Mouse (Mus musculus) adrenal gland, postnatal 36 days (tissue): ENCODE measurements around the gene Rsrp1. TPM values are rescaled to one million over a fixed set of nuclear protein-coding genes. Genes with fewer than 3 reads are reported as not detected.
A peak's percentile ranks its signal among the peaks of the same experiment; 100 is the strongest.
"Not testable (repeated sequence)": the region's sequence is repeated elsewhere in the genome, so short reads cannot be mapped to it uniquely, and the experiment has no call there.

Experiments
- DNase-seq, 2 experiments: peaks; one replicate each; pipeline ENCODE4 v3.0.0; 2021; ENCODE audit warnings: mixed read lengths in 1 of 2
- long read RNA-seq, 2 experiments: library from polyadenylated mRNA; stranded (forward); transcript quantifications; one replicate each; pipeline ENCODE4 v2.0.0; 2021; ENCODE audit warnings: borderline sequencing depth in 2 of 2
- total RNA-seq, 2 experiments: library from RNA; stranded (reverse); gene quantifications; 2 replicates each; pipeline ENCODE4 v1.2.3; 2021

The Rsrp1 gene
- 100 to 1,000 TPM; 378 to 436 TPM for total RNA-seq
- long read RNA-seq, experiment 1, transcript Rsrp1-204 (4 exons, 3,051 nt) = major isoform, 658 of 1,054 reads
- long read RNA-seq, experiment 1, transcript Rsrp1-201 (5 exons, 1,749 nt) = minor isoform, 183 of 1,054 reads
- long read RNA-seq, experiment 1, partial matches to known transcripts = 52 of 1,054 reads
- long read RNA-seq, experiment 1, other reads (novel, unspliced or antisense) = 158 of 1,054 reads
- long read RNA-seq, experiment 2, transcript Rsrp1-201 (5 exons, 1,749 nt) = minor isoform, 40 of 200 reads
- long read RNA-seq, experiment 2, transcript Rsrp1-204 (4 exons, 3,051 nt) = major isoform, 136 of 200 reads
- long read RNA-seq, experiment 2, partial matches to known transcripts = 7 of 200 reads
- long read RNA-seq, experiment 2, other reads (novel, unspliced or antisense) = 16 of 200 reads

DNA sequence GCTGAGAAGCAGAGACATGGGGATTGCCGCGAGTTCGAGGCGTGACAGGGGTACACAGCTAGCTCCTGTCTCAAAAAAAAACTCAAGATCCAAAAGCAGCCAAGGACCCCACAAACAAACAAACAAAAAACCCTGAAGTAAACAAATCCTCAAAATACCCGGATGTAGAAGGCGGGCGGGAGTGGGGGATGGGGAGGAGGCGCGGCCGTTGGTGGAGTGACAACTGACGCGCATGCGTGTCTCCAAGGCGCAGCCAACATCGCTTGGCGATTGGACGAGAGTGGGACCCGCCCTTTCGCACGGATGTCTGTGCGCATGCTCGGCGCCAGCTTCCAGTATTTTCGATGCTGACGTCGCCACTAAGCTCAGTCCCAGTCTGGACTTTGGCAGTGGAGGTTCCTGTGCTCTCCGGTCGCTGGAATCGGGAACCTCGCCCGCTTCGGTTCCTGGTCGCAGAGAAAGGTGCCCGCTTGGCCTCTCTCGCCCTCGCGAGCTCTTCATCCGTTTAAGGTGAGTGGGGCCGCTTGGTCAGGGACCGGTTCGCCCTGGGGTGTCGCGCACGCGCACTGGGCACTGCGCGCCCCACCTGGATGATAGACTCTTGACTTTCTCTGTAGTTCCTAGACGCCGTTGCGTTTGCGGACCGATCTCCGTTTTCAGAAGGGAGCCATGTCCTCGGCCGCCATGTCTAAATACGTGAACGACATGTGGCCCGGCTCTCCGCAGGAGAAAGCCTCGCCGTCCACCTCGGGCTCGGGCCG, at the start of gene Rsrp1:
TSS of gene Rsrp1 (plus strand) at position 335 of the 761 bp plus-strand sequence.
- peak; percentile 97 for DNase-seq

- peak in 1 of 2 experiments; percentile 22 for DNase-seq
These were observed 47.2 kb upstream of the Rsrp1 start for GRCm38 (mm10) chr4:134876171-134876570.

- DNase-seq = peak; percentile 72 to 84
These were observed 43.9 kb upstream of the Rsrp1 start for GRCm38 (mm10) chr4:134879410-134879981.

DNA sequence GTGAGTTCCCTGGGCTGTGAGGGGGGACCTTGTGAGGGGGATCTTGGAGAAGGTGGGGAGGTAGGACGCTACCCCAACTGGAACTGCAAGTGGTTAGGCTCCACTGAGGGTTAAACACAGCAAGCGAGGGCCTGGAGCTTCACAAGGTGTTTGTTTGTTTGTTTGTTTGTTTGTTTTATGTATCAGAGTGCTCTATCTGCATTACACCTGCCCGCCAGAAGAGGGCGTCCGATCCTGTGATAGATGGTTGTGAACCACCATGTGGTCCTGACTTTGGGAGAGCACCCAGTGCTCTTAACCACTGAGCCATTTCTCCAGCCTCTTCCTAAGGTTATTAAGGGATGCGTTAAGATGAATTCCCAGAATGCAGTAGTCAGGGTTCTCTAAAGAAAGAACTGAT, 43.4 kb upstream of the Rsrp1 start:
- peak; percentile 44 to 50 for DNase-seq

DNA sequence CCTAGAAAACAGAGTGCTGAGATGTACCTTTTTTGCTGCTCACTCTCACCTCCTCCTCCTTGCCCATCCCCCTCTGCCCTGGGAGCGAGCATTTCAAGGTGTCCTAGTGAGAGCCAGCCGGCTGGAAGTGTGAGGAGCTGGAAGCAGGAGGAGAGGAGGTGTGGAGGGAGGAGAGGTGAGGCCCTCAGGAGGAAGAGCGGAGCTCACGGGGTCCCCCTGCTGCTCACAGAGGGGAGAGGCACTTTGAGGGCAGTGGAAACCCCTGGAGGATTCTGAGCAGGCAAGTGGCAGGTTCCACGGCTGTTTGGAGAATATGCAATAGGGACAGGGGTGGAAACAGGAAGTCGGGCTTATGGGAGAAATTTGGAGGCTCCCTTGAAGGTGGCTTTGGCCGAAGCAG, 40.1 kb upstream of the Rsrp1 start:
- DNase-seq = peak; percentile 39 to 58

- DNase-seq = no peak
These were observed 39.6 kb upstream of the Rsrp1 start for GRCm38 (mm10) chr4:134883808-134884207.

DNA sequence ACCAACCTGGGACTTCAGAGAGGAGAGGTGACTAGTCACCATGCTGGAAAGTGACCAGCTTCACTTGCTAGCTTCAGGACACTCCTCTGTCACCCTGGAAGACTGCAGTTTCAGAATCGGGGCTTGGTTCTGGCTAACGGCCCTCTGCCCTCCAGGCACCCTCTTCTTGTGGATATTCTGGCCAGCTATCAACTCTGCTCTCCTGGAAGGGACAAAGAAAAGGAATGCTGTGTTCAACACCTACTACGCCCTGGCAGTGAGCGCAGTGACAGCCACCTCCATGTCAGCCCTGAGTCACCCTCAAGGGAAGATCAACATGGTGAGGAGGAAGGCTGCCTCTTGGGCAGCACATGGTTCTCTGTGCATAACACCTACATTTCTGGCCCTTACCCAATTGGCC, 39.0 kb upstream of the Rsrp1 start:
- DNase-seq = no peak

DNA sequence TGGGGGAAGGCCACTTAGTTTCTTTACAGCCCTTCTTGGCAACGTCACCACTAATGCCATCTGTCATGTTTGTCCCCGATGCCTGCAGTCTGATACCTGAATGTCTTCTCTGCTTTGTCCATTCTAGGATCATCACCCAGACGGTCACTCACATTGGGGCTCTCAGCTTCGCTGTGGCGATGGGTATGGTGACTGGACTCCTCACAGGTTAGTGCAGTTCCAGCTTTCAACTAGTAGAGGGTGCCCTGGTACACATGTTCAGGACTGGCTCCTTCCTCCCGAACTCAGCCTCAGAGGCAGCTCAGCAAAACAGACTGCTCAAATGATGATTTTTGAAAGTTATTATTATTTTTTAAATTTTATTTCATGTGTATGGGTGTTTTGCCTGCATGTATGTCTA, 31.3 kb upstream of the Rsrp1 start:
- peak; percentile 74 to 75 for DNase-seq

DNA sequence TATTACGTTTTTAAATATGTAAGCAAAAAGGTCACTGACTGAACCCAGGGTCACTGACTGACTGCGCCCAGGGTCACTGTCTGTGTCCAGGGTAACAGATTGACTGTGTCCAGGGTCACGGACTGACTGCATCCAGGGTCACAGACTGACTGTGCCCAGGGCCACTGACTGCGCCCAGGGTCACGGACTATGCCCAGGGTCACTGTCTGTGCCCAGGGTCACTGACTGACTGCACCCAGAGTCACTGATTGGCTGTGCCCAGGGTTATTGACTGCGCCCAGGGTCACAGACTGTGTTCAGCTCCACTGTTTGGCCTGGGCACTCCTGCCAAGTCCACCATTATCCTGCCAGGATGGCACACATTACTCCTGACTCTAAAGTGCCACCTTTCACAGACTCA, 26.1 kb upstream of the Rsrp1 start:
- DNase-seq = peak; percentile 74 to 88

- no peak for DNase-seq
These were observed 22.3 kb upstream of the Rsrp1 start for GRCm38 (mm10) chr4:134901126-134901525.

- DNase-seq = peak; percentile 69 to 82
These were observed 20.3 kb upstream of the Rsrp1 start for GRCm38 (mm10) chr4:134903046-134903445.

GRCm38 (mm10) chr4:134911406-134911805, 12.0 kb upstream of the Rsrp1 start:
- DNase-seq = not testable (repeated sequence)

GRCm38 (mm10) chr4:134913413-134913812, 10.0 kb upstream of the Rsrp1 start:
- DNase-seq = peak; percentile 86 to 87

GRCm38 (mm10) chr4:134914122-134914863, 9.1 kb upstream of the Rsrp1 start:
- no peak for DNase-seq

GRCm38 (mm10) chr4:134914864-134915209, 8.6 kb upstream of the Rsrp1 start, which contains the start of gene Tmem50a:
Tmem50a (minus strand) TSS chr4:134915024.
- DNase-seq = peak; percentile 98

GRCm38 (mm10) chr4:134915223-134916050, 8.0 kb upstream of the Rsrp1 start:
- no peak for DNase-seq

- no peak for DNase-seq
These were observed 6.2 kb upstream of the Rsrp1 start for GRCm38 (mm10) chr4:134917194-134917593.

DNA sequence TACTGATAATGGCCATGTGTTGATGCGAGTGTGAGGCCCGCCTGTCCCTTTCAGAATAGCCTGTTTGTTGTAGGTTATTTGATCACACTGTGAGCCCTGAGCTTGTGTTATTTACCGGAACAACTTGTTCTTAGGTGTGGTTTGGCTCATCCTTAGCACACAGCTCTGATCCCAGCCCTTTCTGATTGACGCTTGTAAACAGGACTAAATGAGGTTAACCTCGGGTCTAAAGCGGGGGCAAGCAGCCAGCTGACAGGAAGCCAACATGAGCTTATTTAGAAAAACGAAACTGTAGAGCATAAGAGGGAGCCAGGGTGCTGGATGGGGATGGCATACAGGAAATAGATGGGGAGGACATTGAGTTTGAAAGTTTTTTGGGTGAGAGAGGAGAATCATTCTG, 5.0 kb upstream of the Rsrp1 start:
- peak; percentile 74 to 77 for DNase-seq

DNA sequence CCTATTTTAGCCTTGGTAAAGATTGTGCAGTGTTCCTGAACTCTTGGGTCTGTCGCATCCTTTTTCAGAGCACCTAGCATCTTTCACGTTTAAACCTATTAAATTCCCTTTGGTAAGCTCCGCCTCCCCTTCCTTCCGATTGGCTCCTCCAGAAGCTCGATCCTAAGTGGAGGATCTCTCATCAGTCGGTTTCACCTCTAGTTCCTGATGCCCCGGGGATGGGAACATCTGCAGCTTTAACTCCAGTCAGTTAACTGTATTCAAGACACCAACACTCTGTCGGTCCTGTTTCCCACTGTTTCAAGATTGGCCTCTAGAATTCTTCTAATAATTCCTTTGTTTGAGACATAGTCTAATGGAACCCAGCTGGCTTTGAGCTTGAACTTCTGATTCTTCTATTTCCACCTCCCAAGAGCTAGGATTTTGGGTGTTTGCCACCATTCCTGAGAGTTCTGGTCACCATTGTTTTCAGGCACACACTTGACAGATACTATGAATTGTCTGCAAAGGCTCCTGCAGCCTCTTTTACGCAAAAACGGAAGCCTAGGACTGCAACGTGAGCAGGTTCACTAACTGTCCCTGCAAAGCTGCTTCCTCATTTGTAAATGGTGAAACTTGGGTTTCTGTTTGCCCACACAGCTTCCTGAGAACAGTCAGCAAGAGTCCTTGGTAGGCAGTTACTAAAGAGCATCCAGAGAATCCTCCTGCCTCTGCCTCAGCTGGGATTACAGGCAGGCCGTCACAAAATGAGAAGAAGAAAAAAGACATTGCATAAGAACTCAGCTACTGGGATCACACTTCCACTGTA, 3.5 kb upstream of the Rsrp1 start:
- no peak for DNase-seq

GRCm38 (mm10) chr4:134920631-134921030, 2.8 kb upstream of the Rsrp1 start:
- DNase-seq = no peak
